Comparison of ENCODE assay signal across 9 mouse cellular contexts in the genomic region with DNA sequence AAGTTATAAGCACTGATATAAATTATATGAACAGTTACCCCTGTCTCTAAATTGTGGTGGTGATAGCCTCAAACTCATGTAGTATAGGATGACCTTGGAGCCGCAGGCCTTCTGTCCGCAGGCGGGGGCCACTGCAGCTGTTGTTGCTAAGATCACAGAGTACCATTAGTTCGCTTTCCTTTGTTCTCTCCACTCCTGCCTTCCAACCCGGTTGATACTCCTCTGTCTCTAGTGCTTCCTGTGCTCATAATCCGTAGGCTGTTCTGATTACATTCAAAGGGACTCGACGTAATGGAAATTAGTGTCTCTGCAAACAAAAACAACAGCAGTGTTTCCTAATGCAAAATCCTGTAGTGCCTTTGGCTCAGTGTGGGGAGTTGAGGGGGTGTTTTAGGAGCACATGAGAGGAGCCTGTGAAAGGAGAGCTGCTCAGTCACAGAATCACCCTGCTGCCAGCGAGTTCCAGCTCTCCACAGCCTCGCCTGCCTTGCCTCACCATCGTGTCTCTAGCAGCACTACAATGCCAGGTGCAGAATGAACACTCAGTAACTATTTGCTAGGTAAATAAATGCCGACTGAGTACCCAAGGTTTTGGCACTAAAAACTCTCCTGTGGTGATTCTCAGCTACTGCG. TPM values are rescaled to one million over a fixed set of nuclear protein-coding genes. Genes with fewer than 3 reads are reported as not detected.
DNase-seq lines count a peak whose midpoint lies in the region; ATAC-seq and TF ChIP-seq lines count a peak whose summit lies in the region.
"Had no signal": no experiment of that assay in that cellular context is flagged by ENCODE, and none has a peak within 500 bp of the region (broad histone marks: within the 10 kb centered on the region; RNA-seq: fewer than 3 reads in every experiment).

No protein-coding gene starts in this region.

- H3K4me3 ChIP-seq in forebrain, postnatal 0 days (ENCODE audit: low read depth, low read length), result no peak overlapping the region
- H3K4me3 ChIP-seq in forebrain, embryonic 11.5 days (ENCODE audit: low read depth, low read length), result no peak overlapping the region
- H3K4me3 ChIP-seq in neural tube, embryonic 13.5 days, result no peak overlapping the region
- H3K4me3 ChIP-seq in neural tube, embryonic 15.5 days (replicated peaks), result no peak overlapping the region
- no peak overlapping the region for H3K4me3 ChIP-seq in lung, embryonic 14.5 days (ENCODE audit: low read depth, low read length)
- no peak overlapping the region for H3K4me3 ChIP-seq in hindbrain, embryonic 14.5 days (replicated peaks; ENCODE audit: low read length)
- H3K4me3 ChIP-seq: embryonic facial prominence, embryonic 13.5 days had no signal

- no peaks in the 10 kb centered on the region for H3K4me1 ChIP-seq in forebrain, postnatal 0 days (ENCODE audit: insufficient read depth)
- H3K4me1 ChIP-seq in forebrain, embryonic 11.5 days (replicated peaks; ENCODE audit: control insufficient read depth, insufficient read depth, low read length), result no peaks in the 10 kb centered on the region
- no peaks in the 10 kb centered on the region for H3K4me1 ChIP-seq in neural tube, embryonic 13.5 days (replicated peaks)
- no peaks in the 10 kb centered on the region for H3K4me1 ChIP-seq in neural tube, embryonic 15.5 days
- no peaks in the 10 kb centered on the region for H3K4me1 ChIP-seq in lung, embryonic 14.5 days (ENCODE audit: insufficient read depth)
- H3K4me1 ChIP-seq in hindbrain, embryonic 14.5 days (replicated peaks; ENCODE audit: control insufficient read depth, insufficient read depth, low read length), result no peaks in the 10 kb centered on the region
- H3K4me1 ChIP-seq: embryonic facial prominence, embryonic 13.5 days had no signal

- no peaks in the 10 kb centered on the region for H3K9me3 ChIP-seq in forebrain, postnatal 0 days (ENCODE audit: low read length)
- H3K9me3 ChIP-seq in forebrain, embryonic 11.5 days (ENCODE audit: control insufficient read depth, low read length), result no peaks in the 10 kb centered on the region
- H3K9me3 ChIP-seq in neural tube, embryonic 13.5 days, result no peaks in the 10 kb centered on the region
- no peaks in the 10 kb centered on the region for H3K9me3 ChIP-seq in neural tube, embryonic 15.5 days (replicated peaks)
- no peaks in the 10 kb centered on the region for H3K9me3 ChIP-seq in lung, embryonic 14.5 days (ENCODE audit: low read depth, low read length)
- H3K9me3 ChIP-seq in hindbrain, embryonic 14.5 days (ENCODE audit: control insufficient read depth, low read length), result no peaks in the 10 kb centered on the region
- H3K9me3 ChIP-seq: embryonic facial prominence, embryonic 13.5 days had no signal

- no peak overlapping the region for H3K9ac ChIP-seq in forebrain, postnatal 0 days
- no peak overlapping the region for H3K9ac ChIP-seq in forebrain, embryonic 11.5 days (ENCODE audit: low read length)
- H3K9ac ChIP-seq in neural tube, embryonic 13.5 days, result no peak overlapping the region
- no peak overlapping the region for H3K9ac ChIP-seq in neural tube, embryonic 15.5 days (replicated peaks)
- no peak overlapping the region for H3K9ac ChIP-seq in lung, embryonic 14.5 days
- no peak overlapping the region for H3K9ac ChIP-seq in hindbrain, embryonic 14.5 days
- H3K9ac ChIP-seq: embryonic facial prominence, embryonic 13.5 days had no signal

- ATAC-seq in forebrain, postnatal 0 days, result no peak; the same call in 1 of the 2 replicates
- ATAC-seq in forebrain, embryonic 11.5 days (replicated peaks; ENCODE audit: low FRiP score), result no peak
- 0 out of 2 replicates have a peak, but pooled peaks have one; percentile 36 for ATAC-seq in neural tube, embryonic 13.5 days (ENCODE audit: low read depth)
- ATAC-seq in neural tube, embryonic 15.5 days (ENCODE audit: low FRiP score), result no peak
- ATAC-seq in lung, embryonic 14.5 days (ENCODE audit: insufficient read depth), result peak; percentile 80
- no peak for ATAC-seq in hindbrain, embryonic 14.5 days (ENCODE audit: low FRiP score)

- no peaks in the 10 kb centered on the region for H3K36me3 ChIP-seq in forebrain, postnatal 0 days (ENCODE audit: insufficient read depth)
- no peaks in the 10 kb centered on the region for H3K36me3 ChIP-seq in forebrain, embryonic 11.5 days (ENCODE audit: control insufficient read depth, insufficient read depth, low read length)
- H3K36me3 ChIP-seq in neural tube, embryonic 13.5 days, result 0 out of 2 replicates have a peak, but pooled peaks cover under 1% of the 10 kb centered on the region
- H3K36me3 ChIP-seq in neural tube, embryonic 15.5 days, result no peaks in the 10 kb centered on the region
- H3K36me3 ChIP-seq in lung, embryonic 14.5 days (ENCODE audit: insufficient read depth), result no peaks in the 10 kb centered on the region
- 0 out of 2 replicates have a peak, but pooled peaks cover 2% of the 10 kb centered on the region for H3K36me3 ChIP-seq in hindbrain, embryonic 14.5 days (replicated peaks; ENCODE audit: control insufficient read depth, insufficient read depth)

- TF ChIP-seq CTCF in forebrain, postnatal 0 days (IDR thresholded peaks at IDR 0.05; ENCODE audit: low read depth), result no peak
- TF ChIP-seq CTCF in lung, embryonic 14.5 days (IDR thresholded peaks at IDR 0.05; ENCODE audit: low read depth), result no peak

- WGBS in forebrain, postnatal 0 days, result 38% methylated on average over 13 of the region's 13 CpGs
- 34% methylated on average over 13 of the region's 13 CpGs for WGBS in forebrain, embryonic 11.5 days
- WGBS in neural tube, embryonic 13.5 days, result 37% methylated on average over 13 of the region's 13 CpGs
- WGBS in neural tube, embryonic 15.5 days, result 41% methylated on average over 13 of the region's 13 CpGs
- WGBS in lung, embryonic 14.5 days, result 46% methylated on average over 13 of the region's 13 CpGs
- 55% methylated on average over 13 of the region's 13 CpGs for WGBS in hindbrain, embryonic 14.5 days

- H3K27me3 ChIP-seq in forebrain, postnatal 0 days (ENCODE audit: insufficient read depth, low read length), result no peaks in the 10 kb centered on the region
- no peaks in the 10 kb centered on the region for H3K27me3 ChIP-seq in forebrain, embryonic 11.5 days (ENCODE audit: control insufficient read depth, insufficient read depth, low read length)
- no peaks in the 10 kb centered on the region for H3K27me3 ChIP-seq in neural tube, embryonic 13.5 days
- H3K27me3 ChIP-seq in neural tube, embryonic 15.5 days (replicated peaks), result no peaks in the 10 kb centered on the region
- H3K27me3 ChIP-seq in lung, embryonic 14.5 days (ENCODE audit: insufficient read depth, low read length), result no peaks in the 10 kb centered on the region
- no peaks in the 10 kb centered on the region; the same call in 1 of the 2 replicates for H3K27me3 ChIP-seq in hindbrain, embryonic 14.5 days (ENCODE audit: control insufficient read depth, insufficient read depth, low read length)
- H3K27me3 ChIP-seq: embryonic facial prominence, embryonic 13.5 days had no signal

- H3K4me2 ChIP-seq in forebrain, postnatal 0 days (ENCODE audit: low read depth), result no peak overlapping the region
- H3K4me2 ChIP-seq in forebrain, embryonic 11.5 days (ENCODE audit: low read depth, low read length, severe bottlenecking), result no peak overlapping the region
- H3K4me2 ChIP-seq in neural tube, embryonic 13.5 days, result no peak overlapping the region
- H3K4me2 ChIP-seq in neural tube, embryonic 15.5 days, result no peak overlapping the region
- H3K4me2 ChIP-seq in lung, embryonic 14.5 days, result no peak overlapping the region
- H3K4me2 ChIP-seq in hindbrain, embryonic 14.5 days (replicated peaks), result no peak overlapping the region
- H3K4me2 ChIP-seq: embryonic facial prominence, embryonic 13.5 days had no signal

- no peak overlapping the region for H3K27ac ChIP-seq in forebrain, postnatal 0 days (ENCODE audit: low read depth, low read length)
- no peak overlapping the region for H3K27ac ChIP-seq in forebrain, embryonic 11.5 days (ENCODE audit: low read depth, low read length)
- H3K27ac ChIP-seq in neural tube, embryonic 13.5 days (replicated peaks), result 0 out of 2 replicates have a peak overlapping the region, but pooled peaks have one; percentile 56
- H3K27ac ChIP-seq in neural tube, embryonic 15.5 days (replicated peaks), result no peak overlapping the region
- H3K27ac ChIP-seq in lung, embryonic 14.5 days (ENCODE audit: low read depth), result peak overlapping the region; percentile 50; the same call in 1 of the 2 replicates
- no peak overlapping the region for H3K27ac ChIP-seq in hindbrain, embryonic 14.5 days
- H3K27ac ChIP-seq: embryonic facial prominence, embryonic 13.5 days had no signal

- DNase-seq in forebrain, postnatal 0 days, result peak; percentile 10
- DNase-seq in forebrain, embryonic 11.5 days (ENCODE audit: low spot score), result no peak
- DNase-seq in lung, embryonic 14.5 days, result peak; percentile 22
- peak; percentile 40 for DNase-seq in testis, postnatal 10 days (ENCODE audit: low spot score)
- DNase-seq in hindbrain, embryonic 14.5 days (ENCODE audit: low spot score), result no peak
- no peak for DNase-seq in urinary bladder, adult 2 months (ENCODE audit: low spot score)

RNA-seq across cellular contexts. Expression of gene Atp7a, which starts 53.9 kb away (rescaled TPM):
- 11.7 and 14.6 TPM in 2 replicates for total RNA-seq in forebrain, postnatal 0 days (2014; rRNA removed)
- polyA plus RNA-seq in forebrain, postnatal 0 days (2015; fragmentation: Nextera tagmentation; extraction: Ambion mirVana), result 4.2 and 6.5 TPM in 2 replicates
- 21.8 and 22.0 TPM in 2 replicates for polyA plus RNA-seq in forebrain, embryonic 11.5 days (2014; fragmentation: Nextera tagmentation; extraction: Ambion mirVana)
- polyA plus RNA-seq in neural tube, embryonic 13.5 days (2015; fragmentation: Nextera tagmentation; extraction: Ambion mirVana), result 14.8 and 16.2 TPM in 2 replicates
- 9.5 and 11.8 TPM in 2 replicates for polyA plus RNA-seq in neural tube, embryonic 15.5 days (2015; fragmentation: Nextera tagmentation; extraction: Ambion mirVana)
- polyA plus RNA-seq in lung, embryonic 14.5 days (2014; fragmentation: Nextera tagmentation; extraction: Ambion mirVana), result 34.4 TPM in 2 replicates
- 16.7 and 17.4 TPM in 2 replicates for polyA plus RNA-seq in hindbrain, embryonic 14.5 days (2014; fragmentation: Nextera tagmentation; extraction: Ambion mirVana)
- 4.6 and 5.7 TPM in 2 replicates for polyA plus RNA-seq in urinary bladder, adult 2 months (2012; rRNA removed)

Comparison
In these comparisons a context has a peak if more than half of its experiments do, and no peak if none do; other contexts are left out.
1. ATAC-seq: peak in neural tube, embryonic 13.5 days (single experiment) and lung, embryonic 14.5 days (single experiment); none in forebrain, postnatal 0 days (single experiment), forebrain, embryonic 11.5 days (single experiment), neural tube, embryonic 15.5 days (single experiment) and hindbrain, embryonic 14.5 days (single experiment).
2. DNase-seq: peak in forebrain, postnatal 0 days (single experiment), lung, embryonic 14.5 days (single experiment) and testis, postnatal 10 days (single experiment); none in forebrain, embryonic 11.5 days (single experiment), hindbrain, embryonic 14.5 days (single experiment) and urinary bladder, adult 2 months (single experiment).
3. H3K27ac ChIP-seq: peak in neural tube, embryonic 13.5 days (single experiment) and lung, embryonic 14.5 days (single experiment); none in forebrain, postnatal 0 days (single experiment), forebrain, embryonic 11.5 days (single experiment), neural tube, embryonic 15.5 days (single experiment) and hindbrain, embryonic 14.5 days (single experiment).